Mouse (Mus musculus) embryonic facial prominence, embryonic 14.5 days (tissue): Measurements from ENCODE around the gene Slc6a18. TPM values are rescaled to one million over a fixed set of nuclear protein-coding genes. Genes with fewer than 3 reads are reported as not detected.

Experiments used
- ATAC-seq: fragments of 200-750 bp; cut with Nextera tagmentation; 2 replicates; pipeline ENCODE4 v1.8.0; 2017; ENCODE audit warnings: low read depth, moderate number of reproducible peaks, moderate TSS enrichment
- DNase-seq: peaks from one replicate; pipeline ENCODE4 v3.0.0-alpha.2; 2015; ENCODE audit warnings: low spot score
- H3K27ac ChIP-seq: fragments of 300-500 bp; sonication (generic); replicated peaks from 2 replicates; pipeline ENCODE4 v1.5.1; 2014; ENCODE audit warnings: low read depth, mild to moderate bottlenecking, low read length, moderate library complexity
- H3K27me3 ChIP-seq: fragments of 300-500 bp; sonication (generic); replicated peaks from 2 replicates; pipeline ENCODE4 v1.6.1; 2014; ENCODE audit warnings: low read length; ENCODE audit not compliant: control insufficient read depth, insufficient read depth
- H3K36me3 ChIP-seq: fragments of 300-500 bp; sonication (generic); 2 replicates; pipeline ENCODE4 v1.6.1; 2014; ENCODE audit warnings: low read length, mixed read lengths; ENCODE audit not compliant: control insufficient read depth, insufficient read depth
- H3K4me1 ChIP-seq: fragments of 300-500 bp; sonication (generic); 2 replicates; pipeline ENCODE4 v1.6.1; 2014; ENCODE audit warnings: antibody characterized with exemption, low read length; ENCODE audit not compliant: control insufficient read depth, insufficient read depth
- H3K4me2 ChIP-seq: fragments of 300-500 bp; sonication (generic); 2 replicates; pipeline ENCODE4 v1.6.1; 2014; ENCODE audit warnings: low read depth, mild to moderate bottlenecking, low read length, moderate library complexity, mixed read lengths
- H3K4me3 ChIP-seq: fragments of 300-500 bp; sonication (generic); 2 replicates; pipeline ENCODE4 v1.5.1; 2014; ENCODE audit warnings: low read depth, mild to moderate bottlenecking, low read length
- H3K9ac ChIP-seq: fragments of 300-500 bp; sonication (generic); 2 replicates; pipeline ENCODE4 v1.6.1; 2014; ENCODE audit warnings: low read depth, mild to moderate bottlenecking, low read length, moderate library complexity, mixed read lengths
- H3K9me3 ChIP-seq: fragments of 300-500 bp; sonication (generic); 2 replicates; pipeline ENCODE4 v1.6.1; 2016; ENCODE audit warnings: low read length; ENCODE audit not compliant: control insufficient read depth
- WGBS: fragments of 180-500 bp; shearing (Covaris S2); extraction: QIAGEN DNeasy Blood & Tissue Kit; methylation state at CpG from one replicate; pipeline ENCODE4 v1.1.7; 2014; 5-methylcytosine and 5-hydroxymethylcytosine counted together
- polyA plus RNA-seq: library from polyadenylated mRNA; unstranded; fragments of >200 nt; fragmentation: Nextera tagmentation; extraction: Ambion mirVana; gene quantifications from 2 replicates; pipeline ENCODE4 v1.2.1, GENCODE M21; 2014

The Slc6a18 gene
- polyA plus RNA-seq, result not detected in 2 replicates

DNA sequence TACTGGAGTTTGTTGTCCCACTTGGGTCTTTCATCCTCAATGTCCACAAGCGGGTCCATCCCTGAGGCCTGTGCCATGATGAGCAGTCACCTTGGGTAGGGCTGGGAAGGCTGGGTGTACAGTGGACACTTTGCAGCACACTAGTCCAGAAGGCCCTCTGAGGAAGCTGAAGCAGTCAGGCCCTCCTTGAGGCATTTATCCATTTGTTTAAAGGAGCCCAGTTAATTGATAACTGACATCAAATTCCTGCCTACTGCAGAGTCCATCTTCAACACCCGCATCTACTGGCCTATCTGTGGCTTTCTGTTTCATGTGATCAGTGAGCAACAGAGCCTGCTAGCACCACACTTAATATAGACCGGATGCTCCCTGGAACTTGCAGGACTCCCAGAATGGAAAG is at the start of gene Slc6a18:
Gene Slc6a18 (minus strand): TSS at position 171 of the 400 bp plus-strand sequence.
- H3K36me3 ChIP-seq, result no peaks in the 10 kb centered on the region
- DNase-seq (no peak), ATAC-seq (no peak)
- no peaks in the 10 kb centered on the region for H3K27me3 ChIP-seq
- no peak within 1 kb of the TSS for H3K27ac ChIP-seq
- H3K4me1 ChIP-seq, result no peaks in the 10 kb centered on the region
- no peak within 1 kb of the TSS for H3K4me2 ChIP-seq
- no peak within 1 kb of the TSS for H3K4me3 ChIP-seq
- H3K9ac ChIP-seq, result no peak within 1 kb of the TSS
- 83% methylated on average over 3 of the region's 3 CpGs for WGBS
- H3K9me3 ChIP-seq, result no peaks in the 10 kb centered on the region

GRCm38 (mm10) chr13:73725315-73725714 is 47.5 kb upstream of the Slc6a18 start:
- ATAC-seq (no peak), DNase-seq (no peak)
- WGBS, result 82% methylated on average over 5 of the region's 5 CpGs
- no peaks in the 10 kb centered on the region for H3K4me1 ChIP-seq
- no peak overlapping the region for H3K27ac ChIP-seq
- H3K36me3 ChIP-seq, result no peaks in the 10 kb centered on the region
- no peaks in the 10 kb centered on the region for H3K27me3 ChIP-seq
- H3K9ac ChIP-seq, result no peak overlapping the region
- H3K9me3 ChIP-seq, result no peaks in the 10 kb centered on the region
- no peak overlapping the region for H3K4me3 ChIP-seq
- H3K4me2 ChIP-seq, result no peak overlapping the region

DNA sequence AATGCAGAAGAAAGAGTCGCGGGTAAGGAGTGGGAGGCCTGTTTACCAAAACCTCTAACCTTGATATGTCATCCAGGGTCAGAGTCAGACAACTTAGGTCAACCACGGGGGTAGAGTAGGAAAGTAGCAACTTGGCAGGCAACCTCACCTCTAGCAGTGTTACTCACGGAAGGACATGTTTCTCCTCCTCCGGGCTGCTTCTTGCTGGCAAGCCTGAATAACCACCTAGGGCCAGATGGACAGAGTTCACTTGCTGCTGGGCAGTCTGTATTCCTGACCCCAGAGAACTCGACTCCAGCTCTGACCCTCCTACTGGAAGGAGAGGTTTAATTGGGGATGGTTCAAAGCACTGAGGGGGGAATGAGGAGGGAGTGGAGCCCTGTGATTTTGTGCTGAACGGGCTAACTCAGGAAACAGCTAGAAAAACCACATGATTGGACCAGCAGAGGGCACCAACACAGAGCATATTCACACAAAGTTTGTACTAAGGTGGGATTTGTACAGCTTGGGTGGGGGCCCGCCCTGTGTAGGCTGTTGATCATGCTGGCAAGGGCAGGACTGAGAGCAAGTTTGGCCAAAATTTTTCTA is 45.4 kb upstream of the Slc6a18 start:
- Histone ChIP-seq H3K4me2 (no peak overlapping the region), H3K4me3 (no peak overlapping the region), H3K4me1 (no peaks in the 10 kb centered on the region), H3K9ac (no peak overlapping the region), H3K36me3 (no peaks in the 10 kb centered on the region), H3K27ac (no peak overlapping the region), H3K9me3 (no peaks in the 10 kb centered on the region), H3K27me3 (no peaks in the 10 kb centered on the region)
- peak; percentile 24 for DNase-seq
- 25% methylated on average over 7 of the region's 8 CpGs for WGBS
- 0 out of 2 replicates have a peak, but pooled peaks have one; percentile 37 for ATAC-seq

- Histone ChIP-seq H3K9me3 (no peaks in the 10 kb centered on the region), H3K4me3 (no peak overlapping the region), H3K27me3 (no peaks in the 10 kb centered on the region), H3K27ac (no peak overlapping the region), H3K9ac (no peak overlapping the region), H3K4me2 (no peak overlapping the region), H3K36me3 (no peaks in the 10 kb centered on the region), H3K4me1 (no peaks in the 10 kb centered on the region)
- ATAC-seq (no peak), DNase-seq (no peak)
- 83% methylated on average over 4 of the region's 4 CpGs for WGBS
Measured at GRCm38 (mm10) chr13:73720241-73720640, 42.4 kb upstream of the Slc6a18 start.

- DNase-seq, result peak; percentile 92
- Histone ChIP-seq H3K9me3 (no peaks in the 10 kb centered on the region), H3K36me3 (no peaks in the 10 kb centered on the region), H3K9ac (no peak overlapping the region), H3K4me3 (no peak overlapping the region), H3K27me3 (no peaks in the 10 kb centered on the region), H3K4me1 (no peaks in the 10 kb centered on the region), H3K4me2 (no peak overlapping the region), H3K27ac (no peak overlapping the region)
- ATAC-seq, result peak; percentile 47; the same call in 1 of the 2 replicates
- 4% methylated on average over 2 of the region's 2 CpGs for WGBS
Measured at GRCm38 (mm10) chr13:73718225-73718624, 40.4 kb upstream of the Slc6a18 start.

GRCm38 (mm10) chr13:73714020-73714419 is 36.2 kb upstream of the Slc6a18 start:
- Histone ChIP-seq H3K36me3 (no peaks in the 10 kb centered on the region), H3K9me3 (no peaks in the 10 kb centered on the region), H3K27ac (no peak overlapping the region), H3K4me3 (no peak overlapping the region), H3K4me1 (no peaks in the 10 kb centered on the region), H3K9ac (no peak overlapping the region), H3K4me2 (no peak overlapping the region), H3K27me3 (no peaks in the 10 kb centered on the region)
- DNase-seq (no peak), ATAC-seq (no peak)
- WGBS, result 73% methylated on average over 2 of the region's 2 CpGs

DNA sequence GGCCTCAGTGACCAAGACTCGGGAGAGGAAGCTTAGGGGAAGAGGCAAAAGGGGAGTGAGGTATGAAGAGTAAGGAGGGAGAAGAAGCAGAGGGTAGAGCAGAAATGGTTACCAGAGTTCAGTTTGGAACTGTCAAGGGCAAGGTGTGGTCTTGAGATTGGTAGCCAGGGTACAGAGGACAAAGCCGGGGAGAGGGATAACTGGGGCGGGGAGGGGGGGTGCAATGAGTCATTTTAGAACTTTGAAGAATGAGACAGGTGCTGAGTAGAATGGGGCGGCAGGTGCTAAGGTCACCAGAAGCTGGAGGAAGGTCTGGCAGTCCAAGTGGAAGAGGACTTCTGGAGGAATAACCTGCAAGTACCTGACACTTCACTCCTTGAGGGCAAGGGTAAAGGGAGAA is 35.4 kb upstream of the Slc6a18 start:
- H3K27me3 ChIP-seq, result no peaks in the 10 kb centered on the region
- no peak for DNase-seq
- no peak overlapping the region for H3K4me2 ChIP-seq
- H3K9me3 ChIP-seq, result no peaks in the 10 kb centered on the region
- H3K36me3 ChIP-seq, result no peaks in the 10 kb centered on the region
- ATAC-seq, result no peak
- H3K27ac ChIP-seq, result no peak overlapping the region
- H3K9ac ChIP-seq, result no peak overlapping the region
- 79% methylated on average over 4 of the region's 4 CpGs for WGBS
- no peak overlapping the region for H3K4me3 ChIP-seq
- H3K4me1 ChIP-seq, result no peaks in the 10 kb centered on the region

- ATAC-seq, result peak; percentile 53; the same call in 1 of the 2 replicates
Measured at GRCm38 (mm10) chr13:73712228-73712627, 34.4 kb upstream of the Slc6a18 start.

DNA sequence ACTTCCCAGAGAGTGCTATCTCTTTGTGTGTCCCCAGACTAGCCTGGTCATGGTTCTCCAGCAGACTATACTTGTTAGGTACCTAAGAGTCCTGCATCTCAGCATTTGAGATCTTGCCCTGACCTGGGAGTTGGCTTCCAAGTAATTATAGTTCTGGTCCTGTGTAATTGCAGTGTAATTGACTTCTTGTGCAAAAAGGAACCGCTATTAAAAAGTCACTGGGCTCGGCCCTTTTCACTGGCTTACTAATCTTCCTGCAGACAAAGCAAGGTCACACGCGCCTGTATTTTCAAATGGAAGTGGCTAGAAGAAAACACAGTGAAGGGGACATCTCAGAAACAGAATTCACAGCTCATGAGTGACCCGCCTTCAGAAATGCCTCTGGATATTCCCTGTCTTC is 34.0 kb upstream of the Slc6a18 start:
- no peaks in the 10 kb centered on the region for H3K27me3 ChIP-seq

More at GRCm38 (mm10) chr13:73712228-73712627, 34.4 kb upstream of the Slc6a18 start:
- no peak overlapping the region for H3K27ac ChIP-seq
- no peak overlapping the region for H3K9ac ChIP-seq
- no peaks in the 10 kb centered on the region for H3K9me3 ChIP-seq
- peak; percentile 26 for DNase-seq
- no peaks in the 10 kb centered on the region for H3K4me1 ChIP-seq
- H3K4me3 ChIP-seq, result no peak overlapping the region
- H3K36me3 ChIP-seq, result no peaks in the 10 kb centered on the region
- no peaks in the 10 kb centered on the region for H3K27me3 ChIP-seq
- no peak overlapping the region for H3K4me2 ChIP-seq
- 71% methylated on average over 3 of the region's 3 CpGs for WGBS

More for the DNA sequence above, 34.0 kb upstream of the Slc6a18 start:
- Histone ChIP-seq H3K36me3 (no peaks in the 10 kb centered on the region), H3K4me1 (no peaks in the 10 kb centered on the region), H3K9ac (no peak overlapping the region), H3K4me3 (no peak overlapping the region), H3K4me2 (no peak overlapping the region), H3K27ac (no peak overlapping the region), H3K9me3 (no peaks in the 10 kb centered on the region)
- ATAC-seq (no peak), DNase-seq (no peak)
- 86% methylated on average over 5 of the region's 5 CpGs for WGBS
